Mouse (Mus musculus) gastrocnemius, postnatal 4 days (tissue): ENCODE results near the gene Cand1. TPM values are rescaled to one million over a fixed set of nuclear protein-coding genes. Genes with fewer than 3 reads are reported as not detected.

Source experiments
- DNase-seq, 2 experiments: peaks; one replicate each; pipeline ENCODE4 v3.0.0; 2021 to 2022; ENCODE audit warnings: low spot score in 2 of 2, mixed read lengths in 2 of 2
- total RNA-seq, 2 experiments: library from RNA; stranded (reverse); gene quantifications; 2 replicates each; pipeline ENCODE4 v1.2.3; 2021

Gene Cand1
- total RNA-seq, 2 experiments from 2014 or later: 73.5 to 80.6 TPM

DNA sequence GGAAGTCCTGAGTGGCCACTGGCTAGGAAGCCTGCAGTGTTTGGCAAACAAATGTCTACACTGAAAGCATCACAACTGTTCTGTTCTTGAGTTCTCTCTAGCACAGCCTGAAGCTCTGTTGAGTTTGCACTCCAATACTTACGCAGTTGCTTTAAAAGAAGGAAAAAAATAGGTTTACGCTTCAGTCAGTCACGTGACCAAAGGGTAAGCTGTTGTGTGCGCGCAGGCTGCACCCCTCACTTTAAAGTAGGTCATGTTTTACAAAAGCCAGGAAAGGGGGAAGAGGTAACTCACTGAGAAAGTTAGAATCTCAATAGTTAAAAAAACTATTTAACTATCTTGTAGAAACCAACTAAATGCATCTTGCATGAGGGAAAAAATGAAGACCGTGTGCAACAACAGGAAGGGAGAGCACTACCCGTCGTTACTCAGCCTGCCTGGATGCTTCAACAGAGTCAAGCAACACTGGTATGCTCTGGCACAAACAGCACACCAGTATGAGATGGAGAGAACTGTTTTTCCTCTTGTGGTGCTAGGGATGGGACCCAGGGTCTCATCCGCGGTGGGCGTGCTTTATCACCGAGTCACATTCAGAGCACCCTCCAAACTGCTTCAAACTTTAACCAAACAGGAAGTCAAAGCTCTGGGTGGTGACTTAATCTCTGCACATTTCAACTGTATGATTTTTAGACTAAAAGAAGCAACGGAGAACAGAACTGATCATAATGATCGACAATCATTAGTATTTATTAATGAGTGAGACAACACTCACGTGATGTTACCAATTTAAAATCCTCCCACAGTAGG is 21.4 kb downstream of the Cand1 start:
- no peak for DNase-seq

DNA sequence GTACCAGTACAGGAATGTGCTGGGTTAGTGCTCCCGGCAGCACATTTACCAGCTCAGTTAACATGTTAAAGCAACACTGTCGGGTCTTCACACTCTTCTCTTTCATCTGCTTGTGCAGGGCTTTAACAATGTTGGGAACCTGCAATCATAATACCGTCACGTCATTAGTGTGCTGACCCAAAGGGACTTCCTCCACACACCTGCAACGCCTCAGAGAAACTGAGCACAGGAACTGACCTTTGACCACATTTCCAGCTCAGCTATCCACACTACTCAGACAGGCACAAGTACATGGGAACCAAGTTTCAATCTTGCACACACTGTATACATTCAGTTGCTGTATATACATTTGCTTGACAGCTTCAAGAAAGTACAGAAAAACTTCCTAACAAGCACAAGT is 27.4 kb downstream of the Cand1 start:
- DNase-seq: no peak

DNA sequence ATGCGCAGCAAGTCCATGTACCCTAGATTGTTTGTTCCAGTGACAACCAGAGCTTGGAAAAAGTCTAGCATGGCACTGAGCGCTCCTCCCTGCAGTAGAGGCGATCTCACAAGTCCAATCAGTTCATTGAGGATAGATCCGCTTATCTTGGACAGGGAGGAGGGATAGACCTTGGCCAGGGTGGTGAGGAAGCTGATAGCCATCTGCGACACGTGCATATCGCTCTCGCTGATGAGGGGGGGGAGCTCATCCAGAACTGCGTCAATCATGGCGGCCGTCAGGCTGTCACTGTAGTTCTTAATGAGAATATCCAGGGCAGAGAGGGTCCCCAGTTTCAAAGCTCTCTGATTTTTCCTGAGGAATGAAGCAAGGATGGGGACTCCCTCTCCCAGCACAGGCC is 28.6 kb downstream of the Cand1 start:
- DNase-seq: no peak

DNA sequence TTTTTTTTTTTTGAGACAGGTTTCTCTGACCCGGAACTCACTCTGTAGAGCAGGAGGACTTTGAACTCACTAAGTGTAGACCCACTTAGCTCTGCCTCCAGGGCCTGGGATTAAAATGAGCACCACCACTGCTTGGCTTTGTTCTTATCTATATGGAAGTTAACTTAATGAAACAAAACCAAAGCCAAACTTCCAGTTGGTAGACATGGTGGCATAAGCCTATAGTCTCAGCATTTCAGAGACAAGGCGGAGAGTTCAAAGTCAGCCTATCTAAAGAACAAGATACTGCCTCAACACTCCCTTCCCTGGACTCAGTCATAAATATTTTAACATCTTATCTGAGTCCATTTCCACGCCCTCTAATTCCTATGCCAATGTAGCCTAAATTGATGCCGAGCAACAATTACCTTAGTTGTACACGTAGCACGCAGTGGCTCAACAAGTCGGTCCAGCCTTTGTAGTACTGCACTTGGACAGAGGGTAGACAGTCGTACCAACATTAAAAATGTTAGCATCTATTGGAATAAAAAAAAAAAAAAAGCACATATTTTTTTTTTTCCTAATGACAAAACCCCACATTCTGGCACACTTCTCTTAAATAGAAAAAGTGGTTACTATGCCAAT is 33.4 kb downstream of the Cand1 start:
- DNase-seq: no peak

DNA sequence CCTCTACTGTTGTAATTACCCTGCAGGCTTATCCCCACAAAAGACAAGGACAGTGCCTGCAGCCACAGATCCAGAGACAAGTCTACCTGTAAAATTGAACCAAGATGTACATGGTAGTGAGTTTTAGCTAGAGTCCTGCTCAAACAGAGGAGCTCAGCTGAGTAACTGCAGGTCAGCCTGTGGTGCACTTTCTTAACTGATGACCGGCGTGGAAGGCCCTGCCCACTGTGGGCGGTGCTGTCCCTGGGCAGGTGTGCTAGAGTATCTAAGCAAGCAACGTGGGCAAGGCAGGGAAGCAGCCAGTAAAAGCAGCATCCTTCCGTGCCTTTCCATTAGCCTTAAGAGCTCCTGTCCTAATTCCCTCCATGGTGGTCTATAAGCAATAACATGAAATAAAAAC is 34.6 kb downstream of the Cand1 start:
- no peak for DNase-seq

DNA sequence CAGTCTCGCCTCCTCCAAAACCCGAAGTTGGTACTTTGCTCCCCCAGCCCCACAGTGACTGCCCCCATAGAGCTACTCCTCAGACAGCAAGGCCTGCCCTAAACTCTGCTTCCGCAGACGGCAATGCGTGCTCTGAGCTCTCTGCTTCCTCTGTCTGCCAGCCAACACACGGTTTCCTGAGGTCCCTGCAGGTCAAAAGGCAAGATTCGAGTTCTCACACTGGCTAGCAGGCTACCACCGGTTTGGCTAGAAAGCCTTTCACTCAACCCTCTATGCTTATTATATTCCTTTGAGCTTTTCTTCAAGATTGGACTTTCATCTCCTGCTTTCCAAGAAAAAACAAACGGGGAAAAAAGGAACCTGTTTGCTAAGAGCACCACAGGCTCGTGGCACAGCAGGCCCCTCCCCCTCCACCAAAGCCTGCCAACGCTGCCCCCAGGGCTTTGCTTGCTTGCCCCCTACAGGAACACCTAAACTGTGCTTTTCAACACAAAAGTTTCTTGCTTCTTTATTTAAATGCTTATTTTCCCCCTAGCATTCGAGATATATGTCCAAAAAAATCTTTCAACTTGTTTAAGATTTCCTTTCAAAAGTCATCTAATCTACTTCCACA is 35.4 kb downstream of the Cand1 start:
- no peak for DNase-seq

DNA sequence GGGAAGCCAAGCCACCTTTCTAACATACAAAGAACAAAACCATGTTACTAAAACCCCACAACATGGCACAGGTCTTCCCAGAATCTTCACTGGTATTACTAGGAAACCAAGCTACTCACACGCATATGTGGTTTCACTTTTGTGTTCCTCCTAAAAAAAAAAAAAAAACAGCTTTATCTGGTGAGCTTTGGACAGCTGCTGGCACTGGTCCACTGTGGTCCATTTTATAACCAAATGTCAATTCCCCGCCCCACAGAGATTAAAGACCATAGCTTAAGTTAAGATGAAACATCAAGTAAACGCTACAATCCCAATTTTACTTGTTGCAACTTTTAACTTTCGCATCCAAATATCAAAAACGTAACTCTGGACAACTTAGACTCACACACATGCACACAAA is 40.0 kb downstream of the Cand1 start:
- no peak for DNase-seq

DNA sequence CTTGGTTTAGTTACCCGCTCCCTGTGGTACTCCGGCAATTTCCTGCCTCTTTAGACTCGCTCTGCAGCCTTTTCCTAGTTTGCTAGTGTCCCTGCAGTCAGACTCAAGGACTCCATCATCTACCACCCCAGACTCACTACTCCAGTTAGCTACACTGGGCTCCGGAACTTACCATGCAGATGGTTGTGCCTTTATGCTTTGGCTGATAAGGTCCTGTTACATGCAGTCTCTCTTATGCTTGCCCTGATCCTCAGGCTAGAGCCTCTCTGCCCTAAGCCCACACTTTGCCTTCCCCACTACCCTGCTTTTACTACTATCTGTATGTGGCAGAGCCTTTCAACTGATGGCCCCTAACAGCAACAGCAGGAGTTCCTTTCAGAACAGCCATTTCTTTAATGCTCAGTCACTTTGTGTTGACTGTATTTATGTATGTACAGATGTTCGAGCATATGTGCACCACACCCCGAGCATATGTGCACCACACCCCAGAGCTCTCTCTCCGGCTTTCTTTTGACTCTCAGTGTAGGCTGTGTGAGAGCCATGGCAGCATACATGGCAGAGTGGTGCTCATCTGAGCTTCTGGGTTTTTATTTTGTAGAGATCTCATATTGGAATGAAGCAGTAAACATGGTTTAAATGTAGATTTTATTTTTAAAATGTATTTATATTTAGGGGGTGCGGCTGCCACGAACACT is 41.5 kb downstream of the Cand1 start:
- DNase-seq: no peak

DNA sequence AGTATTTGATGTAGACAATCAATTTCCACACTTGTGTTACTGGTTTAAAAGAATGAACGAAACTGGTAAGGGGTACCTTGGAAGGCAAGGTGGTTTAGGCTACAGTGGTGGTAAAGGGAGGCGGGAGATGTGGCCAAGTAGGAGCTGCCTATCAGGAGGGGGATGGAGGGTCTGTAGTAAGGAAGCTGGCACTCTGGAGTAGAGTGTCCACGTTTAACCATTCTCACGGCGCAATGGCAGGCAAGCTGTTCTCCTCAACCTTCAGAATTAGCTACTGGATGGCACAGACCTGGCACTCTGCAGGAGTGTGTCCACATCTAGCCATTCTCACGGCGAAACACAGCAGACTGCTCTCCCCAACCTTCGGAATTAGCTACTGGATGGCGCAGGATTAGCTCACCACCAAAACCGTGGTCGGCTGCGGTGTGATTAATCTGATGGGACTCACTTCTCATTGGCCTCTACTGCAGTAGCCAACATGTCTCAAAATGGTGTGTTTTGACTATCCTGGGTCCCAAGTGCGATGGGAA is 42.2 kb downstream of the Cand1 start:
- no peak for DNase-seq

DNA sequence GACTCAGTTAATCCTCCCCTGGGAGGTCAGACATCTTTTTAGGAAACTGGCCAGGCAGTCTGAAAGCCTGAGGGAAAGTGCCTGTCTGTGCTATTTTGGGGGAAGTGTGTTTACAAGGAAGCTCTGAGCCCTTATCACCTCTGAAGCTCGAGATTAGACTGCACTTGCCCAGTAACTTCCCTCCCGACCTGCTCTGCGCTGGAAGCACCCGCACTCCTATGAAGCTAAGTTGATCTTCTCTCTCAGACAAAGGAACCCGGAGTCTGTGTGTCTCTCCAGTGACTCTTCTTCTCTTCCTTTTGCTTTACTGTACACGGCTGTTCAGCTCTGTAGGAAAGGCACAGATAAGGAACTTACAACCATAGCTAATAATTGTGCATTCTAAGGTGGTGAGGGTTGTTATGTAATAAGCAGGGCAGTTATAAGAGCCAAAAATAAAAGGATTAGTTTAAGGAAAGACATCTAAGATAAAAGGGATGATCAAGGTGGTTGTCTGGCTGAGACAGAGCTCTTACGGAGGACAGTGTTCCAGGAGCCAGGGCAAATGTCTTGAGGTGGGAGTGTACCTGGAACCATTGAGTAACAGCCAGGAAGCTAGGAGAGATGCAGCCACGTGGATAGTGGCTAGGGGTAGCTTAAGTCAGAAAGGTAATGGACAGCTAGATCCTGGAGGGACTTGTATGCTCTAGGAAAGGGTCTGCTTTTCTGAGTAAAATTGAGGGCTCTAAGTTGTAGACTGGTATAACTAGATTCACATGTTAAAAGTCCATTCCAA is 47.1 kb downstream of the Cand1 start:
- no peak for DNase-seq

DNA sequence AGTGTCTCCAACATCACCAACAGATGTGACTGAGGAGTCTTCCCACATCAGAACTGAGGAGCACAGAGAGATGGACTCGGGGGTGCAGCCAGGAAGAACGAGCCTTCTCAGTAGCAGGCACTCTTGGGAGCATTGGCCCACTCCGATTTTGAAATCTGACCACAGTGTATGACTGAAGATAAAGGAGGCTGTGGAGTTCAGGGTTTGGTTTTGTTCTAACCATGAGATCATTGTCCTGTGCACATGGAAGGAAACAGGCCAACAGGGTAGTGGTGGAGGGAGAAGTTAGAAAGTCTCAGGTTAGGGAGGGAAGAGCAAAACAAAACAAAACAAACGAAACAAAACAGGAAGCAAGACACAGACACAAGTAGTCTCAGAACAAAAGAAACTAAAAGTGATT is 52.1 kb downstream of the Cand1 start:
- no peak for DNase-seq

DNA sequence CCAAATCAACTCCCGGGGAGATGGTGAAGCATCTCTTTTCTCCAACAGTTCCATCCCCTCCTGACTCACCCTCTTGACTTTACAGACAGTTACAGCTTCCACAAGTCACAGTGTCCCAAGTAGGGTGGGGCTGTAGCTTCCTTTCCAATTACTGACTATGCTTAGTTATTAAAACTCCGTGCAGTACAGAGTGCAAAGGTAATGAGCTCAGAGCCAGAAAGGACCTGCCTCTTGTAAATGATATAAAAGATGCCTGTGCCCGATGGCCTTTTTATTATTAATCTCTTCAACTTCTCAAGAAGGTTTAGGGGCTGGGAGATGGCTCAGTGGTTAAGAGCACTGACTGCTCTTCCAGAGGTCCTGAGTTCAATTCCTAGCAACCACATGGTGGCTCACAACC is 70.2 kb downstream of the Cand1 start:
- no peak for DNase-seq

DNA sequence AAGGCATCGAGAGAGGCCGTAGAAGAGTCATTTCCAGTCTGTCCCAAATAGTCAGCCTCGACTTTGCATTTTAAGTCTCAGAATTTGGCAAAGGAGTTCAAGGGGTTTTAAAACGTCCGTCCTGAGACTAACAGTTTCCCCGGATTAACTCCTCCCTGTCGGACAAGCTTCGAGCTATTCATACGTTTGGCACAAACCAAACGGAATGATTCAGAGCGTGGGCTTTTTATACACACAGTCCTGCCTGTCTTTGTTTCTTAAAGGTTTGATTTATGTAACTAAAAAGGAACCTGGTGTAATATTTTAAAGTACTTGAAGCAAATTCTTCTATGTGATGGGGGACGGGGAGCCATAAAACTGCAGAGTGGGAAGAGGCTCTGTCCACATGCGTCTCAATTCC is 70.6 kb downstream of the Cand1 start:
- no peak for DNase-seq

DNA sequence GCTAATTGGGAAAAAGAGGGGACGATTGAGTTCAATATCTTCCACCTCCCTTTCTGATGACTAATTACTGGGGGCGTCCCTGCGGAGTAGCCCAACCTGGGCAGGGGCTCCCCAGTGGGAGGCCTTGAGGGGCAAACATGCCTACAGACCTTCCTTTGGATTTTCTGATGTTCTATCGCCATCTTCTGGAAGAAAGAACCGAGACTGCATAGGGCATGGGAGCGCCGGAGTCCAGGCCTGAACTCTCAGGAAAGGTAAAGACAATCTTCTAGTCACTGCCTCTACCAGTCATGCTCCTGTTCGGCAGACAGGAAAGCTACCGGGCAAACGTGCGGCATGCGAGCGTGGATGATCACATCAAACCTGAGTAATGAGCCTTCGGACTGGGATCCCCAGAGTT is 71.1 kb downstream of the Cand1 start:
- DNase-seq: no peak

DNA sequence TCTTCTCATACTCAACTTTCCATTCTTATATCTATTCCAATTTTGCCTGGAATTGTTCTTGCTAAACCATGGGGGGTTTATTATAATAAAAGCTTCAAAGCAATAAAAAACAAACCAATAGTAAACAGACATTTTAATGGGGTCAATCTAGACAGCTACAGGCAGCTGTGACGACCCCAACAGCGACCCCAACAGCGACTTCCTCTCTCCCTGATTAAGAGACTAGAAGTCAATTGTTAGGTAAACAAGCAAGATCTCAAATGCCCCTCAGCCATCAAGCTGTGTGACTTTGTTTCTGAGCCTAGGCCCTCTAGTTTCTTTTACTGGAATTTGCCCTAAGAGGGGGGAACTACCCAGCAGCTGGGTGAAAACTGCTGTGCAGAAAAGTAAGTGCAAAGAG is 72.0 kb downstream of the Cand1 start:
- no peak for DNase-seq

DNA sequence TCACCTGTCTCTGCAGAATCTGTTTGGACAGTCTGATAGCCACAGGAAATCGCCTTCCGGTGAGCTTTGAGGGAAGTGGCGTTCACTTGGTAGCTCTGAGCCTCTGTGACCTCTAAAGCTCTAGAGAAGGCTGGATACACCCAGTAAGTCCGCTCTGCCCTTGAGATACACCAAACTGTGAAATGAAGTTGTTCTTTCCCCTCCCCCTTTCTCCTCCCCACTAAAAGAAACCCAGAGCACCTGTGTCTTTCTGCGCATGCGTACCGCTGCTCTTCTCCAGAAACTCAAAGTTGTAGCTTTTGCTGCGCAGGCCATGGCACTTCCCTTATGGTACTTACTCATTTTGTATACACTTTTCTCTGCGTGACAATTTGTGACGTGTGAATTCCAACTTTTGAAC is 74.8 kb downstream of the Cand1 start:
- no peak for DNase-seq

DNA sequence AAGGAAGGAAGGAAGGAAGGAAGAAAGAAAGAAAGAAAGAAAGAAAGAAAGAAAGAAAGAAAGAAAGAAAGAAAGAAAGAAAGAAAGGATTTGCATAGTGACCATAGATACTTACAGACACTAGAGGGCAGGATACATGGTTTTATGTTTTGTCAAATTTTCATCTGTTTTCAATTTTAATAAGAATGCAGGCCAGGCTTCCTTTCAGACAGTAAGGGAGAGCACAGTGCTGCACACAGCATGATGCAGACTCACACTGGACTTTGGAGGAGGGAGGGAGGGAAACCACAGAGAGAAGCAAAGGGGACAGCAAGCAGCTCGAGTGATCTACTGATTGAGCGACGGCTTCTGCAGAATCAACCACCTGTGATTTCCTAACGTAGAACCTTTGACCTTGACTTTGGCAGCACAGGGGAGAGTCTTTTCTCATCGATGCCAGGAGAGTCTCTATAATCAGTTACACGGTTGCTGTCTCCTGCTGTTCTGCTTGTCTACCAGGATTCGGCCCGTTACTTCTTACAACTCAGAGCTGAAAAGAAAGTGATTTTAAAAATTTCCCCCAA is 78.0 kb downstream of the Cand1 start:
- DNase-seq: no peak

DNA sequence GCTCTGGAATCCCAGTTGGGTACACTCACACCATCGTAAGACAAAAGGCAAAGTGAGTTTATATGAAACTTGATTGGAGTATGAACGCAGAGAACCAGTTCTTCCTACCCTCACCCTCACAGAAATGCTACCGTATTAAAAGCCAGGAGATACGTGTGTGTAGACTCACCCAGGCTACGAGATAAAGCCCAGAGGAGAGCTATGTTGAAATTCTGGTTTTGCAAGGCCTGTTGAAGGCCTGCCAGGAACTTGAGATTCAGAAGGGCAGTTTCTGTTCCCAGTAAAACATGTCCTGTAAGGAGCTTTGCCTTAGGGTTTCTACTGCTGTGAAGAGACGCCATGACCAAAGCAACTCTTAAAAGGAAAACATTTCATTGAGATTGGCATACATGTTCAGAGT is 79.7 kb downstream of the Cand1 start:
- no peak for DNase-seq

DNA sequence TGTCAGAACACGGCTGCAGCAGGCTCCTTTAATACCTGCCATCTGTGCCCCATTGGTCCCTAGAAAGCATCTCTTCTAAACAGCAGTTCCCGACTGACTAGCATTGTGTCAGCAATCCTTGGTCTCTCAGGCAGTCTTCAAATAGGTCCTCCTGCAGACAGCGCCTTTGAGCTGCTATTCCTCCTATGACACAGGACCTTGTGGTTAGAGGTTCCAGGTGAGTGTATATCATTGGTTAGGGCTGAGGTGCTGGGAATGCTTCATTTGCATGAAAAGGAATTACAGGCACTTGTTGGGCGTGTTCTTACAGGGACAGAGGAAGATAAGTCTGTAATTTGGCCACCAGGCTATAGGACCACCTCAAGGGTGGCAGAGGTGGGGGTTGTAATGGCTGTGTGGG is 90.6 kb downstream of the Cand1 start:
- DNase-seq: no peak
